Mouse (Mus musculus): ENCODE results near the gene Ganab.

- TF ChIP-seq CTCF (IDR thresholded peaks at IDR 0.05; ENCODE audit: extremely low read depth, insufficient read depth, insufficient read length, insufficient replicate concordance) (no peak), POLR2A (IDR thresholded peaks at IDR 0.05; ENCODE audit: low read depth, low read length) (no peak)
These were observed 46.2 kb upstream of the Ganab start for GRCm38 (mm10) chr19:8851639-8852038.
